Mouse (Mus musculus) urinary bladder, postnatal 36 days (tissue): ENCODE results near the gene Nisch.
A peak's percentile ranks its signal among the peaks of the same experiment; 100 is the strongest.

ENCODE experiments used
- DNase-seq, 2 experiments: peaks; one replicate each; pipeline ENCODE4 v3.0.0; 2022; ENCODE audit warnings: low spot score in 2 of 2, mixed read lengths in 1 of 2

Gene Nisch

GRCm38 (mm10) chr14:31161638-31162037 lies 55.1 kb downstream of the Nisch start:
- no peak for DNase-seq

GRCm38 (mm10) chr14:31161191-31161590 lies 55.6 kb downstream of the Nisch start:
- no peak for DNase-seq

DNA sequence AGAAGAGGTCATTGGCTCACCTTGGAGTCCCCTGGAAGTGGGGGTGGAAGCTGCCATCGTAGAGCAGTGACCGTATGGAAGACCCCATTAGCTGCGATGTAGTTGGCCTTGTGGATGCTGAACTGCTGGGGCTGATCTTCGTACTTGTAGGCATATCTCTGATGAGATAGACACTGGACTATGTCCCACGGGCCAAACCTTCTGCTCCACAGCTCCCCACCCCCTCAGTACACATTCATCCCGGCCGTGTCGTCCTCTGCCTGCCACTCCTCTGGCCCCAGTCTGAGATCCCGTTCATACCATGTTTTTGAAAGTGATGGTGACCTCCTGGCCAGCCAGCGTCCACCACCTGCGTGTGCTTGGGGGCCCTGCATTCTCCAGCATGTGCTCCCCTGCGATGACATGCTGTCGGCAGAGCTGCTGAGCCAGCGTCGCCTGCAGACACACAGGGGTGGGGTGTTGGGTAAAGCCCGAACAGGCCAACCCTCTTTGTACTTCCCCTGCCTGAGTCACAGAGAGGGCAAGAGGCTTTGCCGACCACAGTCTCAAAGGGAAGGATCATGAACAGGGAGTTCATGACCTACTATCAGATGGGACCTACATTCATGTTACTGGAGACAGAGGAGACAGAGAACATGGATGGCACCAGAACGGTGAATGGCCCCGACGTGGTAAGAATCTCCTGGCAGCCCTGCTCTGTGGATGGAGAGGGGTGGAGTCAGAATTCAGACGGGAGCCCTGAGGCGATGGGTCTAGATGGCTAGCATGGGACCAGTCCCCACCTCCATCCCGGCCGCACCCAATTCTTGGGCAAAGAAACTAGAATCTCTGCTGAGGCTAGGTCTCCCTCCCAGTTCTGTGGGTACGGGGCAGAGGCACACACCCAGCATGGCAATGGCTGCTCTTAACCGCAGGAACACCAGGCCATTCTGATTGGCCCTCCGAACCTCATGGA lies 56.3 kb downstream of the Nisch start:
- DNase-seq = no peak

DNA sequence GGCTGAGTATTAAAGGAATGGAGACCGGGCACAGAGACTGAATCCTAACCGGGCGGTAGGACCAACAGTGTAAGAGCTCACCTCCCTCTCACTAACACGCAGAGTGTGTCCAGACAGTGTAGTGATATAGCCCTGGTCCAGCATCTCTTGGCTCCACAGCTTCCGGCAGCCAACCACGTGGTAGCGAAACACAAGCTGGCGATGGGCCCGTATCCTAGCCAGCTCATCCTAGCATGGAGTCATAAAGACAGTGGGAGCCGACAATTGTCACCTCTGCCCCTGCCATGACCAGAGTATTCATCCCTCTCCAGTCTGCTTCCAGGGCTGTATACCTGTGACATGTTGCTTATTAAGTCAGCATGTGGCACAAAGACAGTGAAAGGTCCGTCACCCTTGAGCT lies 71.1 kb downstream of the Nisch start:
- DNase-seq = no peak

GRCm38 (mm10) chr14:31141011-31141410 lies 75.7 kb downstream of the Nisch start:
- DNase-seq = no peak

DNA sequence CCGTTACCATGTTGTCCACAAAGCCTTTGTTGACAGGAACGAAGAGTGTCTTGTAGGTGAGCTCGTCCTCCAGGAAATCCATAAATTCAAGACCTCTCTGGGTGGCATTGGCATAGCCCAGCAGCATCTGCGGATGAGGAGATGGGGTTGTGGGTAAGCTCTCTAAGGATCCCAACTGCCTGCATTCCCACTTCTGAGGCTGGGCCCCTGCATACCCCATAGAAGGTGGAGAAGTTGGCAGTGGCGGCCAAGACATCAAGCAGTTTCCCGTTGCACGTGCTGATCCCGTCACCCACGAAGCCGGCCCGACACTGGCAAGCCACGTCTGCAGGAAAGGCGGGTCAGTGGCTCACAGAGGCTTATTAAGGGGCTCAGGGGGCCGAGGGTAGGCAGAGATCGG lies 76.6 kb downstream of the Nisch start:
- no peak for DNase-seq

DNA sequence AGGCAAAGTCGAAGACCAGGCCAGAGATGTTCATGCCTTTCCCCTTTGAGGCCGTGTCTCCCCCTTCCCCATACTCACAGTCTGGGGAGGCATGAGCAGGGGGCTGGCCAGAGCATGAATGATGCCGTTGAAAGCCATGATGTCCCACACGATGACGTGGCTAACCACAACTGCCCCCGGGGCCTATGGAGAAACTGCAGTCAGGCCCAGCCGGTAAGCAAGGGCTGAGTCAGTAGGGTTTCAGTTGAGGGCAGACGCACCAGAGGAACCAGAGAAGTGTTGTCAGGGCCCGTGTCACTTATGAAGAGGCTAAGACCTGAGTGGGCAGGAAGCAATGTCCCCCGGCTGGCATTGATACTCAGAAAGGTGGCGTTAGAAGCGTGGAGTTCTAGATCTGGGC lies 77.1 kb downstream of the Nisch start:
- DNase-seq = no peak

- DNase-seq = no peak
Measured at GRCm38 (mm10) chr14:31138897-31139429, 77.8 kb downstream of the Nisch start.

DNA sequence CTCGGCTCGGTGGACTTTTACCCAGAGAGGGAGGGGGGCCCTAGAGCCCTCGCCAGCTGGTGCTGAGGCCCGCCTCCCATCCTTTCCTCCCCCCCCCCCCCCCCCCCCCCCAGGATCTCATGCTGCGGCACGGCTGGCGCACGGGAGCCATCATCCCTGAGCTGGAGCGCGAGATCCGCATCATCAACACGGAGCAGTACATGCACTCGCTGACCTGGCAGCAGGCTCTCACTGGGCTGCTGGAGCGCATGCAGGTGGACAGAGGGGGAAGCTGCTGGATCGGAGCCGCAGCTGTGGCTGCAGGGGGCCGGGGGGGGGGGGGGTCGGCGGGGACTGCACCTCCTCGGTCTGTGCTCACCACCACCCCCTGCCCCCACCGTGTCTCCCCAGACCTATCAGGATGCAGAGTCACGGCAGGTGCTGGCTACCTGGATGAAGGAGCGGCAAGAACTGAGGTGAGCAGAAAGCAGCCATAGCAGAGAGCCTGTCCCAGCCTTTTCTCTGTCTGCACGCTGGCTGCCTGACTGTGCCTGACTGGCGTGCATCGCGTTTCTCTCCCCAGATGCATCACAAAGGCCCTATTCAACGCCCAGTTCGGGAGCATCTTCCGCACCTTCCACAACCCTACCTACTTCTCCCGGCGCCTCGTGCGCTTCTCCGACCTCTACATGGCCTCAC lies 78.4 kb downstream of the Nisch start:
- DNase-seq = peak in 1 of 2 experiments; percentile 0

- no peak for DNase-seq
Measured at GRCm38 (mm10) chr14:31137791-31138190, 79.0 kb downstream of the Nisch start.

DNA sequence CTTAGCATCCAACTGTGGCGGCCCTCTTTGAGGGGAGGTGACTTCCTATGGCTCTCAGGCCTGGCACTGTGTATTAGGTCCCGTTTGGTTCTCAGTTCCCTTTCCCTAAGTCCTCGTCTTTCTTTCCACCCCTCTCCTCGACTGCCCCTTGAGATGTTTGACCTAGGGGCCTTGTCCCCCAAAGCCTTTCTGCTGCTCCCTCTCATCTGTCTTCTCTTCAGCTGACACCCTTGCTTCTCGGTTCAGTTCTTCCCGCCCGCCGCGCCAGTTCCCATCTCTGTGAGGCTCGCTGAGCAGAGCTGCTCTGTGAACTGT lies 79.5 kb downstream of the Nisch start:
- no peak for DNase-seq

GRCm38 (mm10) chr14:31136411-31137280 lies 80.1 kb downstream of the Nisch start:
- DNase-seq = no peak

GRCm38 (mm10) chr14:31135495-31136410 lies 81.0 kb downstream of the Nisch start:
- DNase-seq = no peak

- no peak for DNase-seq
Measured at GRCm38 (mm10) chr14:31134015-31135000, 82.4 kb downstream of the Nisch start.

GRCm38 (mm10) chr14:31133023-31133665 lies 83.6 kb downstream of the Nisch start:
- no peak for DNase-seq

DNA sequence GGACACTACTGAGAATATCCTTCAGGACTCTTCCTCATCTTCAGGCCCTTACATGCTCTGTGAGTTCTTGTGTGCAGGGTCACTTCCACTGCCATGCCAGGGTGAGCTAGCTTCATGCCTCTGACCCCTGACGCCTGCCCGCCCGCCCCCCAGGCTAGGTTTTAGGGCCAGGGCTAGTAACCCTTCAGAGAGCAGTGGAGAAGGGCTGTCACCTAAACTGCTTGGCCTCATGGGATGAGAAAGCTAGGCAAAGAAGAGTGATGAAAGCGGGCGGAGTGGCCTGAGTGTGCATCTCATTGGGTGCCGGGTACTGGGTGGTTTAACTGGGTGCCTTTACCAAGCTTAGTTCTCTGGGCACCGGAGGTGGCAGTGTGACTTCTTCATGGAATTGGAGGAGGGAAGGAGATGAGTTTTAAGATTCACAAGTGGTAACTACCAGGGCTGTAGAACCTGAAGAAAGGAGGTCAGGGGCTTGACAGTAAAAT lies 84.2 kb downstream of the Nisch start:
- DNase-seq = no peak

GRCm38 (mm10) chr14:31132031-31132430 lies 84.7 kb downstream of the Nisch start:
- no peak for DNase-seq

- DNase-seq = no peak
Measured at GRCm38 (mm10) chr14:31131272-31131821, 85.4 kb downstream of the Nisch start.
